Mouse (Mus musculus) midbrain, embryonic 10.5 days (tissue): Measurements from ENCODE around the gene Ms4a10. TPM values are rescaled to one million over a fixed set of nuclear protein-coding genes. Genes with fewer than 3 reads are reported as not detected.

Experiments used
- DNase-seq: peaks from one replicate; pipeline ENCODE4 v3.0.0-alpha.2; 2017; ENCODE audit warnings: low spot score
- H3K27ac ChIP-seq: fragments of 300-500 bp; sonication (generic); replicated peaks from 2 replicates; pipeline ENCODE4 v1.5.1; 2016; ENCODE audit warnings: mild to moderate bottlenecking
- H3K27me3 ChIP-seq: fragments of 300-500 bp; sonication (generic); 2 replicates; pipeline ENCODE4 v1.6.1; 2016; ENCODE audit warnings: low read depth, mild to moderate bottlenecking; ENCODE audit not compliant: poor library complexity, severe bottlenecking
- H3K36me3 ChIP-seq: fragments of 300-500 bp; sonication (generic); 2 replicates; pipeline ENCODE4 v1.6.1; 2016; ENCODE audit warnings: mild to moderate bottlenecking, moderate library complexity
- H3K4me1 ChIP-seq: fragments of 300-500 bp; sonication (generic); 2 replicates; pipeline ENCODE4 v1.6.1; 2016
- H3K4me3 ChIP-seq: fragments of 300-500 bp; sonication (generic); 2 replicates; pipeline ENCODE4 v1.5.1; 2016; ENCODE audit warnings: mild to moderate bottlenecking, moderate library complexity
- H3K9me3 ChIP-seq: fragments of 300-500 bp; sonication (generic); replicated peaks from 2 replicates; pipeline ENCODE4 v1.6.1; 2016; ENCODE audit warnings: mild to moderate bottlenecking
- WGBS: fragments of 180-500 bp; shearing (Covaris S2); methylation state at CpG from one replicate; pipeline ENCODE4 v1.1.7; 2016; 5-methylcytosine and 5-hydroxymethylcytosine counted together
- polyA plus RNA-seq: library from polyadenylated mRNA; unstranded; fragments of >200 nt; fragmentation: Nextera tagmentation; extraction: Ambion mirVana; gene quantifications from 2 replicates; pipeline ENCODE4 v1.2.1, GENCODE M21; 2016

Ms4a10 gene
- polyA plus RNA-seq, 1 experiment from 2014 or later: not detected

- Histone ChIP-seq H3K9me3 (no peaks in the 10 kb centered on the region; the same call in 1 of the 2 replicates), H3K27me3 (peaks cover 28% of the 10 kb centered on the region), H3K4me1 (peaks cover 16% of the 10 kb centered on the region), H3K27ac (peak overlapping the region; percentile 15; the same call in 1 of the 2 replicates), H3K4me3 (no peak overlapping the region), H3K36me3 (no peaks in the 10 kb centered on the region)
- no peak for DNase-seq
- WGBS: 27% methylated on average over 5 of the region's 5 CpGs
These were observed 39.4 kb downstream of the Ms4a10 start for GRCm38 (mm10) chr19:10935029-10935428.

- 85% methylated on average over 2 of the region's 2 CpGs for WGBS
- no peaks in the 10 kb centered on the region for H3K27me3 ChIP-seq
- no peak overlapping the region for H3K4me3 ChIP-seq
- peaks cover 29% of the 10 kb centered on the region for H3K4me1 ChIP-seq
- H3K36me3 ChIP-seq: no peaks in the 10 kb centered on the region
- no peaks in the 10 kb centered on the region for H3K9me3 ChIP-seq
- H3K27ac ChIP-seq: no peak overlapping the region
- no peak for DNase-seq
These were observed 43.8 kb downstream of the Ms4a10 start for GRCm38 (mm10) chr19:10930641-10931040.

GRCm38 (mm10) chr19:10926666-10927065, 47.8 kb downstream of the Ms4a10 start:
- H3K36me3 ChIP-seq: no peaks in the 10 kb centered on the region
- 47% methylated on average over 4 of the region's 4 CpGs for WGBS
- peak overlapping the region; percentile 79 for H3K27ac ChIP-seq
- H3K9me3 ChIP-seq: no peaks in the 10 kb centered on the region
- peaks cover 16% of the 10 kb centered on the region for H3K4me1 ChIP-seq
- no peak overlapping the region for H3K4me3 ChIP-seq
- no peak for DNase-seq
- no peaks in the 10 kb centered on the region for H3K27me3 ChIP-seq

- no peaks in the 10 kb centered on the region for H3K36me3 ChIP-seq
- peaks cover 16% of the 10 kb centered on the region for H3K4me1 ChIP-seq
- no peak for DNase-seq
- H3K9me3 ChIP-seq: no peaks in the 10 kb centered on the region
- H3K27me3 ChIP-seq: no peaks in the 10 kb centered on the region
- WGBS: 27% methylated on average over 6 of the region's 6 CpGs
- peak overlapping the region; percentile 79 for H3K27ac ChIP-seq
- no peak overlapping the region; the same call in 1 of the 2 replicates for H3K4me3 ChIP-seq
These were observed 48.3 kb downstream of the Ms4a10 start for GRCm38 (mm10) chr19:10926123-10926621.

- no peaks in the 10 kb centered on the region for H3K27me3 ChIP-seq
- no peak overlapping the region for H3K4me3 ChIP-seq
- H3K4me1 ChIP-seq: peaks cover 16% of the 10 kb centered on the region
- WGBS: 65% methylated on average over 4 of the region's 4 CpGs
- DNase-seq: no peak
- H3K36me3 ChIP-seq: no peaks in the 10 kb centered on the region
- no peaks in the 10 kb centered on the region for H3K9me3 ChIP-seq
- no peak overlapping the region for H3K27ac ChIP-seq
These were observed 50.2 kb downstream of the Ms4a10 start for GRCm38 (mm10) chr19:10924220-10924619.

- DNase-seq: no peak
- no peak overlapping the region for H3K4me3 ChIP-seq
- no peaks in the 10 kb centered on the region for H3K9me3 ChIP-seq
- WGBS: 79% methylated on average over 3 of the region's 3 CpGs
- no peaks in the 10 kb centered on the region for H3K36me3 ChIP-seq
- no peaks in the 10 kb centered on the region for H3K27me3 ChIP-seq
- H3K4me1 ChIP-seq: peaks cover 5% of the 10 kb centered on the region
- H3K27ac ChIP-seq: no peak overlapping the region
These were observed 53.4 kb downstream of the Ms4a10 start for GRCm38 (mm10) chr19:10921058-10921457.

GRCm38 (mm10) chr19:10920532-10920931, 53.9 kb downstream of the Ms4a10 start, which contains the start of gene Zp1:
Gene Zp1, minus strand, starts transcription at chr19:10920632.
- Histone ChIP-seq H3K9me3 (no peaks in the 10 kb centered on the region), H3K4me3 (no peak within 1 kb of the TSS), H3K27ac (no peak within 1 kb of the TSS; the same call in 1 of the 2 replicates), H3K27me3 (no peaks in the 10 kb centered on the region), H3K36me3 (no peaks in the 10 kb centered on the region), H3K4me1 (no peaks in the 10 kb centered on the region)
- 78% methylated on average over 2 of the region's 2 CpGs for WGBS
- DNase-seq: no peak

- Histone ChIP-seq H3K36me3 (no peaks in the 10 kb centered on the region), H3K4me1 (no peaks in the 10 kb centered on the region), H3K4me3 (no peak overlapping the region), H3K27me3 (no peaks in the 10 kb centered on the region), H3K27ac (no peak overlapping the region), H3K9me3 (no peaks in the 10 kb centered on the region)
- 93% methylated on average over 10 of the region's 10 CpGs for WGBS
- no peak for DNase-seq
These were observed 56.0 kb downstream of the Ms4a10 start for GRCm38 (mm10) chr19:10918321-10918991.

- no peak overlapping the region for H3K27ac ChIP-seq
- H3K27me3 ChIP-seq: no peaks in the 10 kb centered on the region
- H3K36me3 ChIP-seq: no peaks in the 10 kb centered on the region
- 74% methylated on average over 5 of the region's 5 CpGs for WGBS
- no peak overlapping the region for H3K4me3 ChIP-seq
- H3K9me3 ChIP-seq: no peaks in the 10 kb centered on the region
- H3K4me1 ChIP-seq: no peaks in the 10 kb centered on the region
- DNase-seq: no peak
These were observed 58.0 kb downstream of the Ms4a10 start for GRCm38 (mm10) chr19:10916506-10916905.

GRCm38 (mm10) chr19:10914870-10915269, 59.6 kb downstream of the Ms4a10 start:
- Histone ChIP-seq H3K36me3 (no peaks in the 10 kb centered on the region), H3K4me1 (no peaks in the 10 kb centered on the region), H3K27ac (no peak overlapping the region), H3K9me3 (no peaks in the 10 kb centered on the region), H3K27me3 (no peaks in the 10 kb centered on the region), H3K4me3 (no peak overlapping the region)
- DNase-seq: no peak
- WGBS: 81% methylated on average over 2 of the region's 2 CpGs

- no peaks in the 10 kb centered on the region for H3K27me3 ChIP-seq
- H3K27ac ChIP-seq: no peak overlapping the region
- 83% methylated on average over 7 of the region's 7 CpGs for WGBS
- no peaks in the 10 kb centered on the region for H3K4me1 ChIP-seq
- no peak overlapping the region for H3K4me3 ChIP-seq
- no peaks in the 10 kb centered on the region for H3K9me3 ChIP-seq
- no peaks in the 10 kb centered on the region; the same call in 1 of the 2 replicates for H3K36me3 ChIP-seq
- DNase-seq: no peak
These were observed 60.2 kb downstream of the Ms4a10 start for GRCm38 (mm10) chr19:10914291-10914690.
